Mouse (Mus musculus) urinary bladder, postnatal 10 days (tissue): ENCODE results near the gene Srrt.

Experiments
- DNase-seq: peaks from one replicate; pipeline ENCODE4 v3.0.0; 2022; ENCODE audit warnings: low spot score

The Srrt gene

GRCm38 (mm10) chr5:137263897-137264720 is 43.4 kb downstream of the Srrt start:
- DNase-seq = no peak
